Mouse (Mus musculus) cerebellum, adult 9-11 months (tissue): ENCODE measurements at regions not wholly inside any gene's neighbourhood (a gene's known extent, or its start where the extent isn't known, plus 50 kb on each side); places are given as distances from the start of the nearest gene placed in this dataset.

Experiments used
- DNase-seq: peaks from one replicate; pipeline ENCODE4 v3.0.0; 2022

GRCm38 (mm10) chr2:167752805-167753556, 63.4 kb upstream of the Tmem189 start:
- no peak for DNase-seq

- no peak for DNase-seq
Measured at GRCm38 (mm10) chr2:167751585-167751984, 62.0 kb upstream of the Tmem189 start.

GRCm38 (mm10) chr2:167748297-167748696, 58.7 kb upstream of the Tmem189 start:
- DNase-seq = no peak

GRCm38 (mm10) chr2:167747164-167747843, 57.7 kb upstream of the Tmem189 start:
- no peak for DNase-seq

- DNase-seq = no peak
Measured at GRCm38 (mm10) chr2:167746344-167746743, 56.7 kb upstream of the Tmem189 start.

GRCm38 (mm10) chr2:167745409-167745808, 55.8 kb upstream of the Tmem189 start:
- DNase-seq = no peak

- no peak for DNase-seq
Measured at GRCm38 (mm10) chr2:167744080-167744479, 54.5 kb upstream of the Tmem189 start.

GRCm38 (mm10) chr2:167742479-167742878, 52.9 kb upstream of the Tmem189 start:
- no peak for DNase-seq

GRCm38 (mm10) chr2:167740516-167741189, 51.0 kb upstream of the Tmem189 start:
- DNase-seq = no peak
